12 mouse cellular contexts compared by ENCODE assay signal in genomic region chr13:55479929-55480328, GRCm38 (mm10). TPM values are rescaled to one million over a fixed set of nuclear protein-coding genes. Genes with fewer than 3 reads are reported as not detected.
"Had no signal": no experiment of that assay in that cellular context is flagged by ENCODE, and none has a peak within 500 bp of the region (broad histone marks: within the 10 kb centered on the region; RNA-seq: fewer than 3 reads in every experiment).

No protein-coding gene starts in this region.

- H3K4me2 ChIP-seq: lung, embryonic 15.5 days; midbrain, embryonic 11.5 days; midbrain, embryonic 13.5 days; midbrain, embryonic 15.5 days; neural tube, embryonic 12.5 days; stomach, embryonic 15.5 days had no signal

- H3K27me3 ChIP-seq: lung, embryonic 15.5 days; midbrain, embryonic 13.5 days; midbrain, embryonic 15.5 days; neural tube, embryonic 12.5 days; stomach, embryonic 15.5 days had no signal

- H3K27ac ChIP-seq: lung, embryonic 15.5 days; macrophage; midbrain, embryonic 13.5 days; midbrain, embryonic 15.5 days; neural tube, embryonic 12.5 days; stomach, embryonic 15.5 days; stomach, postnatal 0 days had no signal

- H3K9me3 ChIP-seq: lung, embryonic 15.5 days; midbrain, embryonic 13.5 days; midbrain, embryonic 15.5 days; neural tube, embryonic 12.5 days; stomach, embryonic 15.5 days had no signal

- H3K4me3 ChIP-seq: lung, embryonic 15.5 days; megakaryocyte, embryonic 14.5 days; midbrain, embryonic 13.5 days; midbrain, embryonic 15.5 days; neural tube, embryonic 12.5 days; stomach, embryonic 15.5 days had no signal

- H3K9ac ChIP-seq: liver, postnatal 0 days; lung, embryonic 15.5 days; midbrain, embryonic 13.5 days; midbrain, embryonic 15.5 days; neural tube, embryonic 12.5 days; stomach, embryonic 15.5 days had no signal

- ATAC-seq: lung, postnatal 0 days; midbrain, embryonic 13.5 days; midbrain, embryonic 15.5 days had no signal

RNA-seq across cellular contexts. Expression of gene Dbn1, which starts 8.0 kb away (rescaled TPM):
- total RNA-seq: monocyte, adult 5-6 weeks had no signal
- polyA plus RNA-seq: macrophage had no signal

RNA-seq across cellular contexts. Expression of gene Prr7, which starts 15.9 kb away (rescaled TPM):
- total RNA-seq: monocyte, adult 5-6 weeks had no signal
- polyA plus RNA-seq: liver, postnatal 0 days; macrophage had no signal
